Mouse (Mus musculus): Measurements from ENCODE around the gene Sh3rf3.

Sh3rf3 gene

DNA sequence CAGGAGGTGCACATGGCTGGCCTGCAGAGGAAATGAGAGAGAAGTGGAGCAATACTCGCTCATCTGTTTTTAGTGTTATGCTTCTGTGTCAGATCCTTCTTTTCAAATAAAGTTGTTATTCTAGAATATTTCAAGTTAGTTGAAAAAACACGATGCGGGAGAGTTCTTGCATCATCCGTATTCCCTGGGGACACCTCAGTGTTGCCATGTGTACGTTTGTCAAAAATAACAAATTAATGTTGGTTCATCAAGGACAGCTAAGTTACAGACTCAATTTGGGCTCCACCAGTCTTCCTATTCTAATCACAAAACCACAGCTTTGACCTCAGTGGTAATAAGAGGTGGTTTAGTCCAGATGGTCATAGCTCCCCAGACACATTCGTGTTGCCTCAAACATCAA is 35.4 kb downstream of the Sh3rf3 start:
- intact Hi-C loops (cut with DNase I), result no loop called here

DNA sequence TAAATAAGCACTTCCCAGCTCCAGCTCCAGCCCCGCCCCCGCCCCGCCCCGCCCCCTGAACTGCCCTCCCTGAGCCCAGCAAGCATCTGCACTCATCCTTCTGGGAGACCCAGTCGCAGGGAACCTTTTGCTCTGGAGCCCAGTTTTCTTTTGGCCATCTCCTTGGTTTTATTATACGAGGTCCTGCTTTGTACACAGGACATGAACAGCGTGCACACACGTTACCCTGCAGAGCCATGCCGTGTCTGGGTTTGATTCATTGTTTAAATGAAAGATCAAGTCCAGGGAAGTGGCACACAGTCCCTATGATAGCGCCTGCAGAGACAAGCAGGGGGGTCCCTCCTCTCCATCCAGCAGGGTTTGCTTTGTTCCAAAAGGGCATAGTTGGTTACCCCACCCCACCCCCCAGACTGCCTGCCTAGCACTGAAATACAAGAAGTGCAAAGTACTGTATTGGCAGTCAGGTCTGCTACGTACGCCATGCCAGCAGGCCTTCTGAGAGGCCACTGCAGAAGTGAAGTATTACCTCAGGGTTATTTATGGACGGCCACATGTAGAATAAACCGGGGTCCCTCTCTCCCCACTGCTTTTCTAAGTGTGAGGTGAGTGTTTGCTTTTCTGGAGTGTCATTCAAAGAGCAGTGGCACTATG is 41.5 kb downstream of the Sh3rf3 start:
- intact Hi-C loops (cut with DNase I), result no loop called here

DNA sequence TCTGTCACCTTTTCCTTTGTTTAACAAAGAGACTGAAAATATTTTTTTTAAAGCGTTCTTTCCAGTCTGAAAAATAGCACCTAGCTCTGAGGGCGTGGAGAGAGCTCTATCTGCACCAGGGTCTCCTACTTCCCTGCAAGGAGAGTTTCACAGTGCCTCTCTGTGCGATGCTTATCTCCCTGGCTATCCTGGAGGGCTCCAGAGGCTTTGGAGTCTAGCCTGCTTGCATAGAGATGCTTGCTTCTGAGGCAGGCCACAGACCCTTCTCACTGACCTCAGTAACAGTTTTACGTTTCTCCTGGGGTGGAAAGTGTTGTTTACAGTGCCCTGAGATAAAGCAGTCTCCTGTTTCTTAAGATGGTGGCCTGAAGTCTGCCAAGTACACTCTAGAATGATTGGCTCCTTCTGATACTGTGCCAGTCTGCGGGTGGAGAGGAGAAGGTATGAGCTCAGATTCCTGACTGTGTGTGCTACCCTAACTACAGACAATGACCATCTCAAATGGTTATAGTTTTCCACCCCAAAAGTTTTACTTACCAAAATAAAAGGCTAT is 42.1 kb downstream of the Sh3rf3 start:
- intact Hi-C loops (cut with DNase I), result no loop called here

DNA sequence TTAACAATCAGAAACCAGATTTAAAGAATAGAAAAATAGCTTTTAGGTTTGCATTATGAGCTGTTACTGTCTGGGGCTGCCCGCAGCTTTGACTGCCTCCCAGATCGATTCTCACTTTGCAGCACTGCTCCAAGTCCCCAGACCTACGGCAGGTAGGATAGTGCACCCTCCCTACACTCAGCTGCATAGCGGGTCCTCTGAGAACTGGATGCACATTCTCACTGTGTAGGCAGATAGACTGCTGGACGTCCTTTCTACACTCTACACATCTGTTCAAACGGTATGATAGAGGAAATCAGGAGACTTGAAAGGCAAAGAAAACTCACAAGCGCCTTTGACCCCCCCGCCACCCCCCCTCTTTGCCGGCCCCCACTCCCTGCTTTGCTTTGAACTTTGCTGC is 42.7 kb downstream of the Sh3rf3 start:
- intact Hi-C loops (cut with DNase I), result no loop called here

DNA sequence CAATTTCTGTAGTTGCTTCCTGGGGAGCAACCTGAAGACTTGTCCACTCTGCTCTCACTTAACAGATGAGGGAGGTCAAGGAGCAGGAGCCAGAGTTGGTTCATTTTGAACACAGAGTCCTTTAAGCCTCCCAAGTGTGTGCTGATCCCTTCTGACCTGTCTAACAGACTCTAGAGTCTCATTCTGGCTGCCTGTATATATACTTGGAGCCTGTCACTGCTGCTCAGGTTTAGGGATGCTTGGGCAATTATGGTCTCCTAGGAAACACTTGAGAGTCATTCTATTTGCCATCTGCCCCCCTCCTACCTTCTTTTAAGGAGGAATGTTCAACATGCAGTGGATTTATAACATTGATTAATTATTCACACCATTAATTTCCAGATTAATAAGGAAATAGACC is 43.6 kb downstream of the Sh3rf3 start:
- intact Hi-C loops (cut with DNase I), result no loop called here

DNA sequence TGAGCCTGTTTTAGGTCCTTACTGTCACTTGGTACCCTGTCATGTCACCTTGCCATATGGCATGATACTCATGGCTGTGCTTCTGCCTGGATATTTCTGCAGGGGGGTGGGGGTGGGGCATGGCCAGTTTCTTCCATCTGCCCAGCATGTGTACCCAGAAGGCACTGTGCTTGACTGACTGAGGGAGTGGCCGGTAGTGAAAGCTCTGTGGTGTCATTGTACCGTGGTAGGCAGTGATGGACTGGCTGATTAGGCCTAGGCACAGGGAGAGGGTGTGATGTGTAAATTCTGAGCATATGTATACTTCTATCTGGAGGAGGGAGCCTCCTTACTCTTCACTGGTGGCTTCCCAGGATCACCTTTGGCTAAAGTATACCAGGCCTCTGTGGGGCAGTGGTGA is 51.6 kb downstream of the Sh3rf3 start:
- intact Hi-C loops (cut with DNase I), result no loop called here

DNA sequence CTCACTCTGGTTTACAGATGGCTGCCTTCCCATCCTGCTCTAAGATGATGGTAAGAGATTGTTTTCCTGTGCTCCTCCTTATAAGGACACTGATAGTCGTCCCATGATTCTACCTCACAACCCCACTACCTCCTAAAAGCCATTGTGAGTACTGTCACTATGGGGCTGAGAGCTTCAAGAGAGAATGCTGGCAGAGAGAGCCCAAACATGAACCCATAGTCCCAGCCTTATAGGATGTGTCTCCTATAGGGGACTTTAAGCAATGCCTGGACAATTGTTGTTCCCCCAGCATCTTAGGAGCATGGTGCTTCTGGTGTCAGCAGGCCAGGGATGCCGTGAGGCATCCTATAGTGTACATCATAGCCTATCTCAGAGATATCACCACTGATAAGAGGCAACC is 54.4 kb downstream of the Sh3rf3 start:
- intact Hi-C loops (cut with DNase I), result no loop called here

DNA sequence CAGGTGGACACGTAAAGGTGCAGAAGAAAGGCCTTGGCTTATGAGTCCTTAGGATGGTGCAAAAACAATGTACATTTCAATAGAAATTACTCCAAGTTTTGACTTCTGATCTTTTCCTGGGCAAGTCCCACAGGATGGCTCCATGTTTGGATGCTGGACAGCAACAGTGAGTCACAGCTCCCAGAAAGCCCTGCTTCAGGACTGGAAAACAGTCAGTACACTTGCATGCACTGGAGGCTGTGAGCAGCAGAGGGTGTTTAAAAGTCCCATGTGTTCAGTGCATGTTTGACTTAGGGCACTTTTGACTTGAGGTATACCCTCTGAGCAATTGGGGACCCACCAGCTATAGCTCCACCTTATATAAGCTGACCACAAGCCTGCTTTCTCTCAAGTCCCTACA is 56.7 kb downstream of the Sh3rf3 start:
- intact Hi-C loops (cut with DNase I), result no loop called here

DNA sequence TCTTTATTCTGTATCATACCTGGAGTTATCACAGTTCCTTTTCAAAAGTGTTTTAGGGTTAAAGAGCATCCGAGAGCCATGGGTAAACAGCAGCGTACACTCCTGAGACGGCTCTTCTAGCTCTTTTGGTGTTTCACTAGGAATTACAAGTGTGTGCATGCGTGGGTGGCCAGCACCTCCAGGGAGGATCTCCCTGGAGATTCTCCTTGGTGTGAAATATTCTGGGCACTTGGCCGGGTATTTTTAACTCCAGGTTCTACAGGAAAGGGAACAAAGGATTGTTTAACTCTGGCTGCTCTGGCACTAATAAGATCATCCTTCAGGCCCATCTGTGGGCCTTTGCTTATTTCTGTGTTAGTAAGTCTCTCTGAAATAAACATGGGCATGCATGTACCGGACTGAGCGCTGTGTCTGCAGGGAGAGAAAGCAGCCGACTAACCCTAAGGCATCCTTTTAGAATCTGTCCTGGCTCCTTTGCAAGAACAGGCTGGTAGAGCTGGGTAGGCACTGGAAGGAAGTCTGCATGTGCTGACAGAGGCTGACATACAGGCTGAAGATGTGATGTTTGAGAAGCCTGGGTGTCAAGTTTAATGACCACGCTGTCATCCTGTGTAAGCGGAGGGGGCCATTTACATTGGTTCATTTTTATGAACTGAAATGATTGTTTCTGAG is 58.1 kb downstream of the Sh3rf3 start:
- intact Hi-C loops (cut with DNase I), result no loop called here

DNA sequence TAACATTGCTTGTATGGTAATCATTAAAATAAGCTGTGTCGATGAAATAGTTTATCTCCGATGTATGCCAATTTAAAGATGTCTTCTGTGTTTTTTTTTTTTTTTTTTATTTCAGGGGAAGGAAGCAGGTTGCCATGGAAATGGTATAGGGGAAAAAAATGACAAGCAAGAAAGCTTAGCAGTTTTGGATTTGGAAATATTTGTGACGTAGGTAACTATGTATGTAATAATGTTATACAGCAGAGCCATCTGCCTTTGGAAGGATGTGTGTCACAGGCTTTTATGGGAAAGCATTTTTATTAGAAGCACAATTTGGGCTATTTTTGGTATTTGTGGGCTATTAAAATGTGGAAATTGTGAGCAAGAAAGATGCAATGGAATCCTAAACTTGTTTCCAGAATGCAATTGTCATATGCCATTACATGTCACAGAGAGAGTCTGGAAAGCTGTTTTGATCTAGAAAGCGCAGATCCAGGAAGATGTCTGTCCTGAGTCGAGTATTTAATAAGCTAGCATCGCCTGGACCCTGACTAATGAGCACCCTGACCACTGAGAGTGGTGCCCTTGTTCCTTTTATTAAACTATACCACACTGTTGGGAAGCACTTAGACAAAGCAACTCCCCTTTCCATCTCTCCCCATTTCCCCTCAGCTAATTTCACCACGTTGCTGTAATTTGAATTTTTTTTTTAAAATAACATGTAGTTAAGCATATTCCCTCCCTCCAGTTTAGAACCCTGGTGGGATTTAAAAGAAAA is 58.8 kb downstream of the Sh3rf3 start:
- intact Hi-C loops (cut with DNase I), result no loop called here

DNA sequence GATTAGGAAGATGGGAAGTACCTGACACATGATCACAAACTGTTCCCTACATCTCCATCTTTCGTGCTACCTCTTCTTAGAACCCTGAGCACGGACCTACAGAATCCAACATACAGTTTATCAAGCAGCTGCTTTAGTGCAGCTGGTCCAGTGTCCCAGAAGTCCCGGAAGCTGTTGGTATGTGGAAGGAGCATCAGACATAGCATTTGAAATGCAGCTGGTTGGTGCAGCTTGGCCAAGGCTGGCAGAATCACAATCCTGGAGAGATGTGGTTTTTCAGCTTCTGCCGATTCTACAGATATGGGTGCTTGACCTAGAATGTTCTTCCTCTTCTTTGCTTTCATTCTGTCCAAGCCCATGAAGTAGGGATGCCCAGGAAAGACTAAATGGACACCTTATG is 64.7 kb downstream of the Sh3rf3 start:
- intact Hi-C loops (cut with DNase I), result no loop called here

DNA sequence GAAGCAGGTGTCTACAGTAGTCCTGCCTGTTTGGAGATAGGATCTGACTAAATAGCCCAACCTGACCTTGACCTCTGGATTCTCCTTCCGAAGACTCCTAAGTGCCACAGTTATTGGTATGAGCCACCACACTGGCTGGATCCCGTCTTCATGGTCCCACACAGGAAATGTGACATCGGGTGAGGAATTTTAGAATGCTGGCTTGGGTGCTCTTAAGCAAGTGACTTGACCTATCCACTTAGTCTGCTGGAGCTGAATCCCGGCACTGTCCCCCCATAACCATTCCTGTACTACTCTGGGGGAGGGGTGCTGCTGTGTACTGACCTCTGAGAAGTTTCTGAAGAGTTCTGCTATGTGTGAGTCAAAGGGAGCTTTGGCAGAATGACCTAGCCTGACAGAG is 65.5 kb downstream of the Sh3rf3 start:
- intact Hi-C loops (cut with DNase I), result no loop called here

DNA sequence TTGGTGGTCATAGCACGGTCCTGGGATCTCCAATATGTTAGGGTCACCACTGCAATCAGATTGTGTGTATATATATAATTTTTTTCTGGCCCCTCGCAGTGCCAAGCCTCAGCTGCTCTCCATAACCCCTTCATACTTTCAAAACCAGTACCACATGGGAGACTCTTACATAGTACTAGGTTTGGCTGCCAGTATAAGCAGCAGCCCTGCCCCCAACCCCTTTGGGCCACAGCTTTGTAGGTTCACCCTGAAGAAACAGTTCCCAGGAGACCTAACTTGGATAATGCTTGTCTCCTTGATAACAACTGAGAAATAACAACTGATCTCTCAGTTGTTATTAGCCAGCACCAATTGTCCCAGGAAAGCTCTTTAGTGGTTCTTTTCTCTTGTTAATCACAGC is 69.6 kb downstream of the Sh3rf3 start:
- intact Hi-C loops (cut with DNase I), result no loop called here

DNA sequence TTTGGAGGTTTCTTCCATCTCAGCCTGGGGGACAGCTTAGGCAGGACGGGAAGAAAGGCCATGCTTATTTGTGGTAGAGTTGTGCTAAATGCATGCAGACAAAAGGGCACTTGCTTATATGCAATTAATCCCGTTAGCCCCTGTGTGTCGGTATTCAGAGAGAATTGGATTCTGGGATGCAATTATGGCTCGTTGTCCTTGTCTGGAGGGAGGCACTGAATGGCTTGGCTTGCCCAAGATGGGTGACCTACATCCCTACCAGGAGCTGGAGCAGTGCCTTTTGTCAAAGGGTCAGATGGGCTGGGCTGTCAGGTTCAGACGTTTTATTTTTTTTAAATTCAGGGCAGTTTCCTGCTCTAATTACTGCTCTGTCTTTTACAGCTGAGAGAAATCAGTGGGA is 72.2 kb downstream of the Sh3rf3 start:
- intact Hi-C loops (cut with DNase I), result no loop called here

DNA sequence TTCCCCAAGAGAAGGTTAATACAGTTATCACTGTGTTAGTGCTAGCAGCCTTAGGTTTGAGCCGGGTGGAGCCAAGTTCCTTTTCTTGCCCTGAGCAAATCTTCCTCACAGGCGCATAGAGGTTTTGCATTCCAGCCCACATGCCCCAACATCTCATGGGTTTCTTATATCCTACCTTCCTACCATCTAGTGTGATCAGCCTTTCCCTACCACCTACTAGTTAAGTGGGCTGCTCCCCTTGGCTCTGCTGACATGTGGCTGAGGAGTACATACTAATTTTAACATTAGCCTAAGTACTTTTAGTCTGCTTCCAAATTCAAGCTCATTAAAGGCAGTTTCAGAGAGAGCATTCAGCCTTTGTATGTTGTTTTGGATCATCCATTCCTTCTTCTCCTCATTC is 72.7 kb downstream of the Sh3rf3 start:
- intact Hi-C loops (cut with DNase I), result no loop called here

DNA sequence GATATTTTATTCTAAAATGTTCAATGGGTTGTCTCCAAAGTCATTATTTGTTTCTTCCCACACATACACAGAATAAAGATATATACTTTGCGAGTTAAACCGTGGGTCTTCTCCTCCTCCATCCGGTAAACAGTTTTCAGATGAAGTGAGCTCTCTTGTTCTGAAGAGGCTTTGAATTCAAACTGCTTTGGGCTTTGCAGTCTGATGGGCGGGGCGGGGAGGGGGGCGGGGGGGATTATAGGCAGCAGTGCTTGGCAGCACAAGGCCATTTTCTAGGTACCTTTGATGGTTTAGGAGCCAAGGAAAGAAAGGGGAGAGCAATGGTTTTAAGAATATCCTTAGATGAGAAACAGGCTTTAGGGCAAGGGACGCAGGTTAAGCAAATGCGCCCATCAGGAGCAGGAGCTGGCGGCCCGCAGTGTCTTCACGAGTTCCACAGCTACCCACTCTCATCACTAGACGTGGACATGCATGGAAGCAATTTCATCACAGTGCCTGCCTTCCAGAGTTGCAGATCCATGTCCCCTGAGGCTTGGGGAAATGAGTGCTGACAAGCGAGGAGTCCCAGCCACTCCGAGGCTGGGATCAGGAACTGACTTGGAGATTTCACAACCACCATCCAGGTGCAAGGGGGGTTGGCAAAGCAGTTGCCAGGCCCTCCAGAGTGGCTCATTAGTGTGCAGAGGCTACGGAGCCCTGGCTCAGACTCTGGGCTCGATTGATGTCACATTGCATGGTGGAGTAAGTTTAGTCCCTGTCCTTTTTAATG is 77.7 kb downstream of the Sh3rf3 start:
- intact Hi-C loops (cut with DNase I), result no loop called here

DNA sequence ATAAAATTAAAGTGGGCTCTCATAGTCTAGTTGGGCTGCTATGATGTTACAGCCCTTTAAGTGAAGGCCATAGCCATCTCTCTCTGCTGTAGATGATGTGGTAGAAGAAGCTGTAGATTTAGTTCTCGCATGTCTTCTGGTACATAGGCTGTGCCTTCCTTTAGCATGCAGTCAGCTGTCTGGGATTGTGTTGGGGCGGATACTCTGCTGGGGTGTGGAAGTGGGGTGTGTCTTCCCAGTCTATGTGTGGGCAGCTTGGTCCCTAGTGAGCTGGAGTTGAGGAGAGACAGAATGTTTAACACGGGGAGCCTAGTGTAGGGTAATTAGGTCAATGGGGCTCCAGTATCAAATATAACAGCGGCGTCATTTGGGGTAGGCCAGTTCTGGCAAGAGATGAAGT is 82.3 kb downstream of the Sh3rf3 start:
- intact Hi-C loops (cut with DNase I), result no loop called here

DNA sequence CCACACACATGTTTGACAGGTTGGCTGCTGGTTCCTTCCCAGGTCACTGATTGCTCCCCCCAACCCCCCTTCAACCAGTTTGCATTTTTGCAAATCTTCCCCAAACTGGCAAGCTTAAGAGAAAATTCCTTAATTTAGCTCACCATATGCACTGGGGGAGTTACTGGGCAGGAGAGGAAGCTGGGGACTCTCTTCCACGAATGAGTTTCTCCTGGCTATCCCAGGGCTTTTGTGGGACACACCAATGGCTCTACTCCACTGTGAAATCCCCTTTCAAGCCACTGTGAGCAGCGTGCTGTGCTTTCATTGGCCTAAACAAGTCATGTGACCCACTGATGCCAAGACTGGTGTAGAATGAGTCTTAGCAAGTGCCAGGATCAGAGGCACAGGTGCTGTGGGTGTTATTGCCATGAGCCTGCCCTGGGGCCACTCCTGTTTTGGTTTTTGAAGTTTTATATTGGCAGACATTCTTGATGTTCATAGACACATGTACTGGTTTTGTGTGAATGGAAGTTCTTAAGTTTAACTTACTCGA is 83.9 kb downstream of the Sh3rf3 start:
- intact Hi-C loops (cut with DNase I), result no loop called here

DNA sequence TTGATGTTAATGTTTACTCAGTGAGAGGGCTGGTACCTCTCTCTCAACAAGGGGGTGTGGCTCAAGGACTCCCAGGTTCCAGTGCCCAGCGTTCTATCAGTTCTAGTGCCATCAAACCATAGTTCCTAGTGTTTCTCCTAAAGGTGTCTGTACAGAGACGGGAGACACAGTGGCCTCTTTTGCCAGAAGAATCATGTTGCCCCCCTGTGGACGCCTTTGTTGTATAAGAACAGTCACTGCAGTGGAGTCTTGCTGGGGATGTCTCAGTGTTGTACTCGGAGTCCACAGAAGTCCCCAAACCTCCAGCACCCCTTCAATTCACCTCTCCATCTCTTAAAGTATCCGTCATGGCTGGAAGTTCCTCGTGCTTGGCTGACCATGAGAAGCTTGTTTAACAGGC is 92.1 kb downstream of the Sh3rf3 start:
- intact Hi-C loops (cut with DNase I), result no loop called here

DNA sequence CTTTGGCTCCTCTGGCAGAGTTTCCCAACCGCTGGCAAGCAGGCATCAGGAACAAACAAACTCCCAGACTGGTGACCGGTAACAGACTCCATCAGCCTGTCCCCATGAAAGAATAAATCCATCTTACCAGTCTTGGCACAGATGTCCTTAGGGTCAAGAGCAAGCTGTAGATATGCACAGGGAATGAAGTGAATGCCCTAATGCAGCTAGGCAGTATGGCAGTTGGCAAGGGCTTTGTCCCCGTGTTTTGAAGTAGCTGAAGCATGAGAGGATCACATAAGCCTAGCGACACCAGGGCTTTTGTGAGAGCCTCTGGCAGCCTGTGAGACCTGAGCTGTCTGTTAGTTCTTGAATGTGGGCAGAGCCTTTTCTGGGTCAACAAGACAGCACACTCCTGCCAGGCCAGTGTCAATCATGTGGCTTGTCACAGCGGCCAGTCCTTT is 93.9 kb downstream of the Sh3rf3 start:
- intact Hi-C loops (cut with DNase I), result no loop called here

DNA sequence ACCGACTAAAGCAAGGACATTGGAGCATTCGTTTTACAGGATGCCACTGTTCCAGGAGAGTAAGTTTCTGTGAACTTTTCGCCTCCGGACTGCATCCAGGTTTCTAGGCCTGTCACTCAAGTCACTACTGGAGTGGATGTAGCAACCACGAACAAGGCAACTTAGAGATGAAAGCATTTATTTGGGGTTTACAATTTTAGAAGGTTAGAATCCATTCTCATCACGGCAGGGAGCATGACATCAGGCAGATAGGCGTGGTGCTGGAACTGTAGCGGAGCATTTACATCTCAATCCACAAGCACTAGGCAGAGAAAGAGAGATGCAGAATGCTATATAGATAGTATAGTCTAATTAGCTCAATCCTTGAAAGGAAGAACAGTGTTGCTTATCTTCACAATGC is 95.3 kb downstream of the Sh3rf3 start:
- intact Hi-C loops (cut with DNase I), result no loop called here
